Mouse (Mus musculus): ENCODE measurements around the gene Zc3hav1l. TPM values are rescaled to one million over a fixed set of nuclear protein-coding genes. Genes with fewer than 3 reads are reported as not detected.
A peak's percentile ranks its signal among the peaks of the same experiment; 100 is the strongest.

Zc3hav1l gene
- total RNA-seq, 1 experiment from 2014 or later, result 5.3 TPM

DNA sequence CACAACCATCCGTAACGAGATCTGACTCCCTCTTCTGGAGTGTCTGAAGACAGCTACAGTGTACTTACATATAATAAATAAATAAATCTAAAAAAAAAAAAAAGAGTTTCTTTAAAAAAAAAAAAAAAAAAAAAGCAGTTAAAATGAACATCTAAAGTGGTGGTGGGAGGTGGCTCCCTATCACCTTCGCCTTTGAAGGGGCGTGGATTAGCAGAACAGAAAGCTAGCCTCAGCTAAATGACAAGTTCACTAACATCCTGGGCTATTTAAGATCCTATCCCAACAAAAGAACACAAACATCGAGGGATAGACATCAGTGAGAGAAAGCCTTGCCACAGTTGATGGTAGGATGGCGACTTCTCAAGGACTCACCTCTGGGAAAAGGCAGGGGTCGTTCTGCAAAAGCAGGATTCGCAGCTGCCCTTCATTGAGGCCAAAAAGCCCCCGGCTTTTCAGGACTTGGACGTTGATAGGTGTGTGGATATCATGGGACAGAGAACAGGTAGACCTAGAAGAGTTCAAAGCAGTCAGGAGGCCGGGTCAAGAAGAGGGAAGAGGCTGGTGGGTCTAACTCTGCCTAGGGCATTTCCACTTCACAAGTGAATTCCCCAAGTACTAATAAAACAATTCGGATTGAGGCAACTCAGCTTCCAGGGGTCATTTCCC is 1.3 kb downstream of the Zc3hav1l start:
- no peak for ATAC-seq (replicated peaks in 1 of 2; ENCODE audit: insufficient read depth in 1 of 2, low FRiP score in 2 of 2, low TSS enrichment in 1 of 2, low read depth in 1 of 2, poor library complexity in 2 of 2, severe bottlenecking in 2 of 2)

GRCm38 (mm10) chr6:38293708-38294107 is 5.4 kb downstream of the Zc3hav1l start:
- ATAC-seq (replicated peaks in 1 of 2; ENCODE audit: insufficient read depth in 1 of 2, low FRiP score in 2 of 2, low TSS enrichment in 1 of 2, low read depth in 1 of 2, poor library complexity in 2 of 2, severe bottlenecking in 2 of 2), result no peak

- no peak for ATAC-seq (replicated peaks in 1 of 2; ENCODE audit: insufficient read depth in 1 of 2, low FRiP score in 2 of 2, low TSS enrichment in 1 of 2, low read depth in 1 of 2, poor library complexity in 2 of 2, severe bottlenecking in 2 of 2)
These were observed 6.0 kb downstream of the Zc3hav1l start for GRCm38 (mm10) chr6:38292871-38293646.

DNA sequence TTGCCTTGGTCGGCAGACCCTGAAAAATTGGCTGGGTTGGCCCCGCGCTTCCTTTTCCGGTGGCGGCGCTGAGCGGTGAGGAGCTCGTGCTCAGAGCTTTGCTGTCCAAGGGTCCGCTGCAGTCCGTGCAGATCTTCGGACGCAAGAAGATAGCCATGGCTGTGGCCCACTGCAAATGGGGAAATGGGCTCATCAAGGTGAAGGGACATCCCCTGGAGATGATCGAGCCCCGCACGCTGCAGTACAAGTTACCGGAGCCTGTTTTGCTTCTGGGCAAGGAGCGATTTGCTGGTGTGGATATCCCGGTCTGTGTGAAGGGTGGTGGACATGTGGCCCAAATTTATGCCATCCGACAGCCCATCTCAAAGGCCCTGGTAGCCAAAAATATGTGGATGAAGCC is 14.6 kb downstream of the Zc3hav1l start:
- no peak for ATAC-seq (replicated peaks in 1 of 2; ENCODE audit: insufficient read depth in 1 of 2, low FRiP score in 2 of 2, low TSS enrichment in 1 of 2, low read depth in 1 of 2, poor library complexity in 2 of 2, severe bottlenecking in 2 of 2)

DNA sequence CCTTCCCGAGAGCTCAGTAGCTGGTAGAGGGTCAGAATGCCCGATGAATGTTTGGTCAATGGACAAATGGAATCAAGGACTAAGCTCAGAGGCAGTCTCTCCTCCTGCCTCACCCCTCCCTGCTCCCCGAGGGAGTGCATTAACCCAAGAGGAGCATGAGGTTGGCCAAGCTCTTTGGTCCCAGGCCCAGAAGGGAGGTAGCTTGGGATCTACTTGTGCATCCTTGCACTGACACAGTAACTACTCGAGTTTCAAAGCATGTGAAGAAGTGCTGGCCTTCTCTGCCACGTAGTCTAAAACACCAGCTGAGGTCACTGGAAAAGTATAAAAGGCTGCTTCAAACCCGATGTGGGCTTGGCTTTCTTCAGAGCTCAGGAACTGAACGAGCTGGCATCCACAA is 34.6 kb downstream of the Zc3hav1l start:
- ATAC-seq (replicated peaks in 1 of 2; ENCODE audit: insufficient read depth in 1 of 2, low FRiP score in 2 of 2, low TSS enrichment in 1 of 2, low read depth in 1 of 2, poor library complexity in 2 of 2, severe bottlenecking in 2 of 2), result no peak

DNA sequence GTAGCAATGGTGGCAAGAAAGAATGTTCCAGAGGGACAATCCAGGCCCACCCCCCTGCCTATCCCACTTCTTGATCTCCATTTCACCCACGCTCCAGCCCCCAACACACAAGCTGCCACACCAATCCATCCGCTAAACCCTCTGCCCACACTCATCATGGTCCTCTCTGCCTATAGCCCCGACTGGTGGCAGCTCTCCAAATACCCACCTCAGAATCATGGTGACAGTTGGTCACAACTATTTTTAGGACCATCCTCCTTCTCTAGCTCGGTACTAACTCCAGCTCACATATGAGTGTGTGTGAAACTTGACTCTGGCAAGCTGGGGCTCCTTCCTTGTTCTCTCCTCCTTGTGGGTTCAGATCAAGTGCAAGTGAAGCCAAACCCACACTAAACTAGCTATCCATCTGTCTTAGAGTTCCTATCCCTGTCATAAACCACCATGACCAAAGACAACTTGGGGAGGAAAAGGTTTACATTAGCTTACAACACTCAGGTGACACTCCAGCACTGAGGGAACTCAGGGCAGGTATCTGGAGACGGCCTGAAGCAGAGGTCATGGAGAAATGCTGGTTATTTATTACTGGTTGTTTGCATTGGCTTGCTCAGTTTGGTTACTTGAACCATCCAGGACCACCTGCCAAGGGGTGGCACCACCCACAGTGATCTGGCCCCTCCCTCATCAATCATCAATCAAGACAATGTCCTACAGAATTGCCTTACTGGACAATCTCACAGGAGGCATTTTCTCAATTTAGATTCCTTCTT is 35.5 kb downstream of the Zc3hav1l start:
- no peak for ATAC-seq (replicated peaks in 1 of 2; ENCODE audit: insufficient read depth in 1 of 2, low FRiP score in 2 of 2, low TSS enrichment in 1 of 2, low read depth in 1 of 2, poor library complexity in 2 of 2, severe bottlenecking in 2 of 2)

- no peak for ATAC-seq (replicated peaks in 1 of 2; ENCODE audit: insufficient read depth in 1 of 2, low FRiP score in 2 of 2, low TSS enrichment in 1 of 2, low read depth in 1 of 2, poor library complexity in 2 of 2, severe bottlenecking in 2 of 2)
These were observed 37.2 kb downstream of the Zc3hav1l start for GRCm38 (mm10) chr6:38261877-38262276.

DNA sequence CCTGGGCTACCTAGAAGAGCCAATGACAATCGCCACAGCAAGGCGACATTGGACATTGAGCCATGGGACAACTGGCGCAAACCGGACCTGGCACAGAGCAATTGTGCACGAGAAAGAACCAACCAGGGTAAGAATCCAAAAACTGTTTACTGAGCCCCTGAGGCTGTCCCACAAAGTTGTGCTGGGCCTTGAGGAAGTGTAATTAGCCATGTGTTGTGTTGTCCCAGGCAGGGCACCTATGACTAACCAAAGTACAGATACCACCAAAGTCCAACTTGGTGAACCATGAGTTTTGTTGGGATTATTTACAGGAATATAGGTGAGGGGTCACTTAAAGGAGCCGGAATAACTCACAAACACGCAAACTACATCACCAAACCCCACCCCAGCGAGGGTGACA is 41.6 kb downstream of the Zc3hav1l start:
- no peak for ATAC-seq (replicated peaks in 1 of 2; ENCODE audit: insufficient read depth in 1 of 2, low FRiP score in 2 of 2, low TSS enrichment in 1 of 2, low read depth in 1 of 2, poor library complexity in 2 of 2, severe bottlenecking in 2 of 2)

DNA sequence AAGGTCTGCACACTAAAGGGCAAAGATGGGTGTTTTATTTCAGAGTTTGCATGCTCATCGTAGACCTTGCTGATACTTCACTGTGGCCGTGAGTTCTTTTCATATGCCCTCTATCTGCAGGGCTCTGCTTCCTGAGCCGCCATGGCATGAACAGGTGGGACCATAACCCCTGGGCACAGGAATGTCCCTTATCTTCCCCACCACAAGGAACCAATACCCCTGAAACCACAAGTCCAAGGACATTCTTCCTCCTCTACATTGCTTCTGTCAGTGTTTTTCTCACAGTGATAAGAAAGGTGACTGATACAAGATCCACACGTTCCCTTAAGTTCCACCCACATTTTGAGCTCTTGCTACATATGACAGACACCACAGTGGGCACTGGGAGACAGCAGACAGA is 42.3 kb downstream of the Zc3hav1l start:
- ATAC-seq (replicated peaks in 1 of 2; ENCODE audit: insufficient read depth in 1 of 2, low FRiP score in 2 of 2, low TSS enrichment in 1 of 2, low read depth in 1 of 2, poor library complexity in 2 of 2, severe bottlenecking in 2 of 2), result no peak

DNA sequence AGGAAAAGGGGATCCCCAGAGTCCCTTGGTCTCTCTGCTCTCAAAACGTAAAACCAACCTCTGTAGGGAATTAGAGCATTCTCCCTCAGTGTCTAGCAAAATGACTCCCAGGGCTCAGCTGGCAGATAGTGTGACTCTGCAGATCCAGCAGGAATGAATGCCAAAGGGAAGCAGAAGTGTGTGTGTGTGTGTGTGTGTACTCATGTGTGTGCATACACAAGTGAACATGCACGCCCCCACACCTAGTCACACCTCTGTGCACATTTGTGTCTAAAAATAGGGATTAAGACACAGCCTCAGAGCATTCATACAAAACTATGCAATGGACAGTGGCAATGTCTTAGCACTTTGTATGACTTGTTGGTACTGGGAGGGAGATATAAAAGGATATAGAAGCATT is 43.3 kb downstream of the Zc3hav1l start:
- ATAC-seq (replicated peaks in 1 of 2; ENCODE audit: insufficient read depth in 1 of 2, low FRiP score in 2 of 2, low TSS enrichment in 1 of 2, low read depth in 1 of 2, poor library complexity in 2 of 2, severe bottlenecking in 2 of 2), result no peak

DNA sequence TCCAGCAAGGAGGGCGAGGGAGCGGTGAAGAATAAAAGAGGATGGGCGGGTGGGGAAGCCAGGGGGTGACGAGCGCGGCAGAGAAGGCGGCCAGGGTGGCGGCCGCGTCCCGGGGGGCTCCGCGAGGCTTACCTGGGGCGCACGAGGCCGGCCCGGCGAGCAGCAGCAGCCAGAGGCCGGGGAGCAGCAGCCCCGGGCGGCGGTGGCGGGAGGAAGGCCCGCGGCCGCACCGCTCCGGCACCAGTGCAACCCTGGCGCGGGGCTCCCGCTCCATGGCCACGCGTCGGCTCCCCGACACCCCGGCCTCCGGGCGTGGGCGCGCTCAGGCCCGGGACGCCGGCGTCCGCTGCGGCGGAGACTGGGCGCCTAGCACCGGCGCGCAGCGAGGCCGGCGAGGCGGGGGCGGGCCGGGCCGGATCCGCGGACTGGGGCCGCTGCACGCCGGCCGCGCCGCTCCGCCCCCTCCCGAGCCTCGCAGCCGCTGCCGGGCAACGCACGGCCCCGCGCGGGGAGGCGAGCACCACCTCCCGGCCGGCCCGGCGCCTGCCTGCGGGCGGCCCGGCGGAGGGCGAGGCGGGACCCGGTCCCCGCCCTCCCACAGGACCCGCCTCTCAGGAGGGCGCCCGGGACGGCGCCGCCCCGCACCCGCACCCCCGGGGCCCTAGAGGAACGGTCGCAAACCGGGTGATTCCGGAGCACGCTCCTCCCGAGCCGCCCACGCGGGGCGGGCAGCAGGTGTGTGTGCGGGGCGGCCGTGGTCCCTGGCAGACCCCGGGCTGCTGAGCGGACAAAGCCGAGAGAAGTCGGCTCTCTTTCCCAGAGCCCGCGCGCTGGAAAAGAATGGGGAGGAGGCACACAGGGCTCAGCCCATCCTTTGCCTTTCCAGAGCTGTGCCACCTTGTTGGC is 45.1 kb downstream of the Zc3hav1l start, which contains the start of gene D630045J12Rik:
Gene D630045J12Rik (minus strand): TSS at position 274 of the 906 bp plus-strand sequence.
- ATAC-seq (replicated peaks in 1 of 2; ENCODE audit: insufficient read depth in 1 of 2, low FRiP score in 2 of 2, low TSS enrichment in 1 of 2, low read depth in 1 of 2, poor library complexity in 2 of 2, severe bottlenecking in 2 of 2), result peak; percentile 42 to 58

DNA sequence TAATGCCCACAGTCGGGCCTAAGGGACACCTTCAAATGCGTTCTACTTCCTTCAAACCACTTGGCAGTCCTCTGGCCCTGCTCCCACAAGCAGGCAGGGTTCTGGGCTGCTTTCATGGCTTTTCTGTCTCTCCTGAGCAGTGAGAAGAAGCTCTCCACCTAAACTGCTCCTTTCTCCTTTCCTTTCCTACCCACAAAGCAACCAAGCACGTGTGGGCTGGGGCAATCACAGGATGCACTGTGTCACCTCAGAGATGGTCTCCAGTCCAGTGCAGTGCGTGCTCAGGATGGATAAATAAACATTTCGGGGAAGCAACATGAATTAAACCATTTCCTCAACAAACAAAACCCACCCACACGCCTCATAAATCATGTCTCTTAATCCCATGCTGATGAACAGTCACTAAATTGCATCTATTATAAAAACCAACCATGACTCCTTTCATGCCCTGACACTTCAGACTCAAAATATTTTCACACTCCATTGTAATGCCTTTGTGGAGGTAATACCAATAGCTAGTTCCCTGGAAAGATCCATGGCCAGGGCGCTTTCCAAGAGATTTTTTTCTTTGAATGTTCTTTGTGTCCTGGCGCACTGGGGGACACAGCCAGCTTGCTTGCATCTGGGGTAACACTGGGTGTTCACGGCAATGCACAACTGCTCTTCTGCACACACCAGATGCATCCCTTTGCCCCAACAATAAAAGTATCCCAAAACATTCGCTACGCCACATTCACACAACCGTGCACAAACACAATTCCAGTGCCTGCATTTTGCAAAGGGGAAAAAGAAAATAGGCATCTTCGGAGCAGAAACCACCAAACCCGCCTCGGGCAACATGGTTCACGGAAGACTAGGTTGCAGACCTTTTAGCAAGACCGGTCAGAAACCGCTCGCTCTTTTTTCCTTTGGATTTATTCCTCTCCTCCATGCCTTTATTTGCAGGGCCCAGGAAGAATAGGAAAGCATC is 46.0 kb downstream of the Zc3hav1l start:
- ATAC-seq (replicated peaks in 1 of 2; ENCODE audit: insufficient read depth in 1 of 2, low FRiP score in 2 of 2, low TSS enrichment in 1 of 2, low read depth in 1 of 2, poor library complexity in 2 of 2, severe bottlenecking in 2 of 2), result no peak

- ATAC-seq (replicated peaks in 1 of 2; ENCODE audit: insufficient read depth in 1 of 2, low FRiP score in 2 of 2, low TSS enrichment in 1 of 2, low read depth in 1 of 2, poor library complexity in 2 of 2, severe bottlenecking in 2 of 2), result no peak
These were observed 46.9 kb downstream of the Zc3hav1l start for GRCm38 (mm10) chr6:38252139-38252538.

DNA sequence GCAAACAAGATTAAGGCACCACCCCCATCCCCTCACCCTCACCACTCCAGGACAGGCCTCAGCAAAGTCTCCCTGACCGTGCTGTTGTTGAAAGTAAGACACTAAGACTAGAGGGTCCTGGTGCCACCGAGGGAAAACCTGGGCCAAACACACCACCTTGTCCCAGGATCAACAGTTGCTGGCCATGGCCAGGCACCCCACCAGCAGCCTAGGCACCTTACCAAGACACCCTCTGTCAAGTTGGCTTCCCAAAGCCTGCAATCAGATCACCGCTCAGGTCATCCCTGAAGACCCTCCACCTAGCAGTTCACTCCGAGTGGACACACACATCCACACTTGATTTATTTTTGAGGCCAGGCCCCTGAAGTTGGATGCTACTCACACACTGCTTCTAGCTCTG is 47.6 kb downstream of the Zc3hav1l start:
- ATAC-seq (replicated peaks in 1 of 2; ENCODE audit: insufficient read depth in 1 of 2, low FRiP score in 2 of 2, low TSS enrichment in 1 of 2, low read depth in 1 of 2, poor library complexity in 2 of 2, severe bottlenecking in 2 of 2), result no peak

DNA sequence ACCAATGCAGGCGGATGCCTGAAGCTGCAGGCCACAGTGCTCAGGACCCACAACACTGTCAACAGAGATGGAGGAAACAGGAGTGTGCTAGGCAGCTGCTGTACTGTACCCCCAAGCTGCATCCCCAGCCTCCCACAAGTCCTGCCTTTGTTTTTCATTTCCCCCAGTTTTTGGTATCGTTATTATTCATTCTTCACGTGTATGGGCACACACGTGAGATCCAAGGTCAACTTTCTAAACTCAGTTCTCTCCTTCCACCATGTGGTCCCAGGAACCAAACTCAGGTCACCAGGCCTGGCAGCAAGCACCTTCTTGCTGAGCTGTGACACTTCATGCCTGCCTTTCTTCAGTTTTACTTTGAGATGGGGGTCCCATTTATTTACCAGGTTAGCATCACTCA is 51.7 kb downstream of the Zc3hav1l start:
- no peak for ATAC-seq (replicated peaks in 1 of 2; ENCODE audit: insufficient read depth in 1 of 2, low FRiP score in 2 of 2, low TSS enrichment in 1 of 2, low read depth in 1 of 2, poor library complexity in 2 of 2, severe bottlenecking in 2 of 2)

- no peak for ATAC-seq (replicated peaks in 1 of 2; ENCODE audit: insufficient read depth in 1 of 2, low FRiP score in 2 of 2, low TSS enrichment in 1 of 2, low read depth in 1 of 2, poor library complexity in 2 of 2, severe bottlenecking in 2 of 2)
These were observed 54.3 kb downstream of the Zc3hav1l start for GRCm38 (mm10) chr6:38244806-38245205.
